Mouse (Mus musculus) kidney, postnatal 4 days (tissue): ENCODE measurements around the gene Arhgap42.

ENCODE experiments used
- DNase-seq, 2 experiments: peaks; one replicate each; pipeline ENCODE4 v3.0.0; 2021; ENCODE audit warnings: mixed read lengths in 2 of 2

Gene Arhgap42

DNA sequence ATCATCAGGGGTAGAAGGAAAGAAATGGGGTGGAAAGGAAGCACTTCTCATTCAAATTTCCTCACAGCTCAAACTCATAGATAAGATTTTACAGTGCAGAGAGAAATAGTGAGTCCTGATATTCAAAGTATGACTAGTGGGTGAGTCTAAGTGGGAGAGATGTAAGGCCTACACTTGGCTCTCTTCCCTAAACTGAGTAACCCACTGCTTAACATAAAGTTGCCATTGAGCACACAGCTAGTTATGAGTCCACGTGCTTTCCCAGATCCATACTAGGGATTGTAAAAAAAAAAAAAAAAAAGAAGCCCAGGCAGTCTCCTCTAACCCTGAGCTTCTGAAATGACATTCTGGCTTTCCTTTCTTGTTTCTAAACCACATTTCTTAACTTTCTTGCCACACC is 96.8 kb downstream of the Arhgap42 start:
- no peak for DNase-seq

DNA sequence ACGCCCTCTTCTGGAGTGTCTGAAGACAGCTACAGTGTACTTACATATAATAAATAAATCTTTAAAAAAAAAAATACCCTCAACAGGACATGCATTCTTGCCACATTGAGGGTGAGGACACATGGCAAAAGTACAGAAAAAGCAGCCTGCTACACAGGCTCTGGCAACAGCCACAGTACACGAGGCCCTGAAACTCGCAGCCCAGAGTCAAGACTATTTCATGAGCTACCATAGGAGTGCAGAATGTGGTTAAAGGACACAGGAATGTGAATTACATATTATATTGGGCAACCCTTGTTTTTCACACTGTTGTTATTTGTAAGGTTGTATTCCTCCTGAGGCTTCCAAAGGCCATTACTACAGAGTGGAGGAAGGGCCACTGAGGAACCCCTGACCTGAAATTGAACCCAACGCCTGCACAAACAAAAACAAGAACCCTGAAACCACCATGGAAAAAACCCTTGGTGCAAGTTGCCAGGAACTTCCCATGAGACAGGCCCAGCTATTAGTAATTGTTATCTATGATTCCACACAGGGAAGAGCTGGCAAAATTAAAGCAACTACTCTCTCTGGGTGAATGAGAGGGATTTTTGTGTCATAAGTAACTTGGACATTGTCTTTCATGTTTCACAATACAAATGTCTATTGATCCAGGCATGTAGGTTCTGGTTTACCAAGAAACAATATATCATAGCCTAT is 109.8 kb downstream of the Arhgap42 start:
- DNase-seq, result no peak

DNA sequence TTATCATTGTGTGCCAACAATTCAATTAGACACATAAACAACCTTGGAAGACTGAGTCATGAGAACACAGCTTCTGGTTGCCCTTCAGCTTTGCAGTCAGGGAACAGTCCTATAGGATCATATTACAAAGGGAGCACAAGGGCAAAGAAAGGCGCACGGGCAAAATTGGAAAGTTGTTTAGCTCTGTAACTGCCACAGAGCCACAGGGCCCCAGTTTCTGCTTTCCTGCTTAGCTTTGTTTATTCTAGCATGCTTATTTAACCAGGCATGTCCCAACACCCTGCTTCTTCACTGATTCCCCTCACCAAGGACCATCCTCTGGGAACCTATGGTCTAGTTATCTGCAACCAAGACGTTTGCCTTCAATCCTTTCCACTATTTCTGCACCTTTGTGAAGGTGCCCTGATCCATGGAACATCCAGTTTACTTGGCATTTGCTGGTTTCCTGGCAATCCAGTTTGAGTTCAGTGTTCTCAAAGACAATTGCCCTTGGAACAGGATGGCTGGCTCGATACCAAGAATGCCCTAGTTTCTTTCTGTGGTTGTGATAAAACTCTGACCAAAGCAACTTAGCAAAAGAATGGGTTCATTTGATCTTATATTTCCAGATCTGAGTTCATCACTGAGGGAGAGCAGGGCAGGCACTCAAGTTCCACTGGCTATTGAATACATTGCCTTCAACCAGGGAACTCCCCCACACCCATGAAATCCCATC is 111.7 kb downstream of the Arhgap42 start:
- peak in 1 of 2 experiments; percentile 21 for DNase-seq

DNA sequence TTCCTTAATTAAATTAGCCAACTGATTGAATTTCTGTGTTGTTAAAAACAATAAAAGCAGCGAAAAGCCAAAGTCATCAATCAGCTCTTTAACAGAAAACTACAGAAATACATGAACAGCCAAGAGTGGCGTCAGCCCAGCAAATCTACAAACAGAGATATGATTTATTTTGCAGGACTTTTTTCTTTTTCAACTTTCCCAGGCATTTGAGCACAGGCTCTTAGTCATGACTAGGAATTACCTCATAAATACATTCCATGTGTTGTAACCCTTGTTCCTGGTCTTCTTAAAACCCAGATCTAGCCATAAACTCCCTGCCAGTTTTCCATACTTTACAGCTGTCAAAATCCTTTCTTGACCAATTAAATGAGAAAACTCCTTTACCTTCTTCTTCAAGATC is 114.7 kb downstream of the Arhgap42 start:
- peak in 1 of 2 experiments; percentile 13 for DNase-seq

DNA sequence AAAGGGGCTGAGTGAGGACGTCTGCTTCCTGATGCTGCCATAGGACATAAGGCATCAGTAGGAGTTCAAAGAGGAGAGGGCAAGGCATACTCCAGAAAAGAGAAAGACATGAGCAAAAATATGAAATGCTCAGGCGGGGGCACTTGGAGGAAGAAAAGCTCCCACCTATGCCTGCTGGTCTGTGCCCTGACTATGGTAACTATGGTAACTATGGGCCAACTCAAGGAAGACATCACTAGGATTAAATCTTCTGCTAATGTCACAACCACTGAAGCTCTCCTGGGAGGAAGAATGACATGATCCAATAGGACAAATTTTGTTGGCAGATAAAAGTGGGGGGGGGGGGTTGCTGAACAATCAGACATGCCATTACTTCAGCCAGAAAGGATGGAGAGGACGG is 124.6 kb downstream of the Arhgap42 start:
- no peak for DNase-seq

DNA sequence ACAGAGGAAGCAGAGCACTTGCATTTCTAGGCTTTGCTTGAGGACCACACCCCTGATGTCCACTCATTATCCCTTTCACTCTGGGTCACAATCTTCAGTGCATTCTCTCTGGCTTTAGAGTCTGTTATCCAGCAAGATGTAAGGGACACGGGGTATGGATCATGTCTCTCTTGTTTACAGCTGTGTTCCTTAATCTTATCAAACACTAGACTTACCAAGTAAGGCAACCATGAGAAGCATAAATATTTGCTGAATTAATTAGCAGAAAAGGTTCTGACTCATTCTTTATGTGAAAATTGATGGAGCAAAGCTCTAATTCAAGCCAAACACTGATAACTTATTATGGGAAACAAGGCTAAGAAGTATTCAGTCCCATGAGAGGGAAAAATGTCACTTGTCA is 125.1 kb downstream of the Arhgap42 start:
- DNase-seq, result no peak

DNA sequence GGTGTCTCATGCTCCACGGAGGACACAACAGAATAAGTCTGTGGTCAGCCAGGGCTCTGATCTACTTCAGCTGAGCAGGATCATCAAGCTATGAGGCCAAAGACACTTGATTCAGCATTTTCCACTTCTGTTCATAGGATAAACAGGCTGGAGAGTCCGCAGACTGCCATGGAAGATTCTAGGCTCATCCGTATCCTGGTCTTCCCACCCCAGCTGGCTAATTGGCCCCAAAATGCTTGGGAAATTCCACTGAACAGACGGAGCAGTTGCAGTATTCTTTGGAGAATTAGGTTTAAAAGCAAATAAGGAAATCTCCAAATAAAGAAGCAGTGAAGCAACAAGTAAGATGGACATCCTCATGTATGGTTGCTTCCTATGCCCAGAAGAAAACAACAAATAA is 126.0 kb downstream of the Arhgap42 start:
- DNase-seq, result no peak

DNA sequence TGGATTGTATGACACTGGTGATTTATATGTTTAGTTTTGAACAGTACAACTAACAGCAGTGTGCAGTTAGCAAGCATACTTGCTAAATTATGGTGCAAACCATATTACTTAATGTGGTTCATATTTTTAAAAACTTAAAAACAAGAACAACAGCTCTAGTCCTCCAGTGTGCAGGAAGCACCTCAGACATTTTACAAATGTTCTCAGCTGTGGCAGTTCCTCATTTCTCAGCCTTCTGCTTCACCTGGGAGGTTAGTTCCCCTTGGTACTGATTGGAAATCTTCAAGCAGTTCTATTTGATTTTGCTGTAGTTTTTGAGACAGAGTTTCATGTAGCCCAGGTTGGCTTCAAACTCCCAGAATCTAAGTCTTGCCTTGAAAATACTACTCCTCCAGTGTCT is 131.2 kb downstream of the Arhgap42 start:
- no peak for DNase-seq

DNA sequence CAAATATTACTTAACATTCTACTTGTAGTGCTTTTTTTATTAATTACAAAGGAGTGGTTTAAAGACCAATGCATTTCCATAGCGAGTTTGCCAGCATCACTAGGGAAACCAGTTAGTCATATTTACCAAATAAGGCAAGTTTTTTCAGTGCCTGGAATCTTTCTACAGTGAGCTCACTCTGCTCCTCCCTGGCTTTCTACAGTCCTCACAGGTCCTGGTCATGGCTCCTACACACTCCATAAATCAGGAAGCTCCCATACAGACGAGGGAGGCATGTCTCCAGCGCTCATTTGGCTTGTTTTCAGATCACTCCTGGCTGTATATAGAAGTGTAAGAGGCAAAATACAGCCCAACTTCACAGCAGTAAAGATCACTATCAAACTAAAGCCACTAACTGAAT is 134.1 kb downstream of the Arhgap42 start:
- no peak for DNase-seq

DNA sequence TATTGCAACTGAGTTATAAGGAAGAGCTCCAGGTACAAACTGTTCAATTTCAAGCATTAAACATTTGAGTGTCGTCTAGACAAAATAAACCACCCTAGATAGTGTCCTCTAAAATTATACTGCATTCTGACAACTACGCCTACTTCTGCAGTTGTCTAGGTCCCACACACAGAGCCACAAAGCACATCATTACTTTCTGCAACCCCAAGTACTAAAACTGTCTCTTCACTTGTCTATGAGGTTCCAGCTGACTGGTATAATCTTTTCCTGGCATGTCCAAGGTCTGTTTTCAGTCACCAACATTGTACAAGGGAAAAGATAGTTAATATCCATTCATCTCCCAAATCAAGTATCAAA is 136.8 kb downstream of the Arhgap42 start:
- DNase-seq, result no peak

DNA sequence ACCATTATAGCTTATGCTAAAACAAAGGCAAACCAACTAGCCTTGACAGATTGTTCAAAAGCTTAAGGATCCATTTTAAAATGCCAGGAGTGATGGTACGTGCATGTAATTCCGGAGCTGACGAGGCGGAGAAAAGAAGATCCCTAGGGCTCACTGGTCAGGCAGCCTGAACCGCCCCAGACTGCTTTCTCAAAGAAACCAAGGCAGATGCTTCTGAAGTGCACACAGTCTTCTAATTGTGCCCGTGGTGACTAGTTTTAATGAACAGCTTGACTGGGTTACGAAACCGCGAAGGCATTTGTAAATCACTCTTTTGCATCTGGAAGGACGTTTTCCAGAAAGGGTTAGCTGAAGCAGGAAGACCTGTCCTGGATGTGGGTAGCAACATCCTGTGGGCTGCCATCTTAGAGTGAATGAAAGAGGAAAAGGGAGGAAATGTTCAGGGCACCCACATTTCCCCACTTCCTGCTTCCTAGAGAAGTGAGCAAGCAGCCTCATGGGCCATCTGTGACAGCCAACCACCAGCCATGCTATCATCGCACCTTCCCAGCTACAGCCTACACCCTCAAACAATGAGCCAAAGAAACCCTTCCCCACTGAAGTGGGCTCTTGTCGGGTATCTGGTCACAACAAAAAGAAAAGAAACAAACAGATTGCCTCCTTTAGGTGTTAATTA is 137.3 kb downstream of the Arhgap42 start:
- DNase-seq, result no peak

DNA sequence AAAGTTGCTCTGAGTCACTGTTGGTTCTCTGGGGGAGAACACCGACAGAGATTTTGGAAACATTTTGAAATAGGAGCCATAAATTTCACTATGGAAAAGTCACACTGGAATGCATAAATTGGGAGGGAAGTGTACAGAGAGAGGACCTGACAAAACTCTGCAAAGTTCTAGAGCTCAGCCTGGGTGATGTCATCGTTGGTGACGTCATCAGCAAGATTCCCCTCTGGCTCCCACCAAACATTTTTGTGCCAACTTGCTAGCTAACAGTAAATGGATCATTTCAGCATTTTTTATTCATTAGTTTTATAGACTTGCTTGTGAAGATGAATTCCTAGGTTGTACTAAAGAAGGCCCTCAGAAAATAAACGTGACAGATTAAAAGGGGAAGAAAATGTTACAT is 137.8 kb downstream of the Arhgap42 start:
- DNase-seq, result no peak

DNA sequence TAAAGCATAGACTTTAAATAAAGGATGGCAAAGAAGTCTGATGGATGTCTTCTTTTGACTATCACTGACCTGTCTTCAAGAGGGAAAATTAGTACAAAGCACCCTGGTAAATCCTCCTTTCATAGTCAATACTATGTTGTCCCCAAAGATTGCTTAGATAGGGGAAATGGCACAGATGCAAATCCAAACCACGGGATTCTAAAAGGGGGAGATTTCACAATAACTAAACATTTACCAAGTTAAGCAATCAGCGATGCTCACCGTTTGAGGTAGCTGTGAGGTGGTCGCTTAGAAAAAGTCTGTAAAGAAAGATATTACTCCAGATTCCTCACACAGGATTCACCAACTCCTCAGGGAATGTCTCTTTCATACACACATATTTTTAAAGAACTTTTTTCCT is 141.1 kb downstream of the Arhgap42 start:
- no peak for DNase-seq

DNA sequence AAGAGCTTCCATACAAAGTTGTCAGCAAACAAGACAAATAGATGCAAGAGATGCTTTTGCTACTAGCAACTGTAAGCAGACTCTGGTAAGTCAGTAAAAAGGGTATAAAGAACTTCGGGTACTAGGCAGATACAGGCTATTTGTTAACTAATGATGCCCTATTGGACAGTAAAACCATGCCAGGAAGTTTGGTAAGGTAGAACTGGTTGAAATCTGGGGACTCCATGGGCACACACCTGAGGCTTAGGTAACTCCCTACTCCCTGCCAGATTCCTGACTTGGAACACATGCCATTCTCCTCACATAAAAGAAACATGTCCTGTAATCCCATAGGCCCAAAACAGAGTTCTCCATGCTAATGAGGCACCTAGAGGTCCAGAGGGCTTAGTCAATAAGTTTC is 142.1 kb downstream of the Arhgap42 start:
- DNase-seq, result no peak

DNA sequence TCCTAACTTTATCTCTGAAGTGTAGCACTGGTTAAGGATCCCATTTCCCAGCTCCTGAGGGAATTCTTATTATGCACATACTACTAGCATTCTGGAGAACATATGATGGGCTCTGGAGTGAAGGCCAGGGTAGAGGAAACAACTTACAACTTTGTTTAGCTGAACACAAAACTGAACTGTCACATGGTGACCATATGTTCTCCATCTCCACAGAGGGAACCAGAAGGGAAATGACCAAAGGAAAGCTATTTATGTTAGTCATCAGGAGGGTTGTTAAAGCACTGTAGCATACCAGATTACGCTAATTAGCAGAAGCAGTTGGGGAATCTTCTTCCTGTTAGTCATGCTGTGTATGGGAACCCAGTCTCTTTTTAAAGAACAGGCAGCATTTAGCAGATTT is 145.8 kb downstream of the Arhgap42 start:
- DNase-seq, result no peak

DNA sequence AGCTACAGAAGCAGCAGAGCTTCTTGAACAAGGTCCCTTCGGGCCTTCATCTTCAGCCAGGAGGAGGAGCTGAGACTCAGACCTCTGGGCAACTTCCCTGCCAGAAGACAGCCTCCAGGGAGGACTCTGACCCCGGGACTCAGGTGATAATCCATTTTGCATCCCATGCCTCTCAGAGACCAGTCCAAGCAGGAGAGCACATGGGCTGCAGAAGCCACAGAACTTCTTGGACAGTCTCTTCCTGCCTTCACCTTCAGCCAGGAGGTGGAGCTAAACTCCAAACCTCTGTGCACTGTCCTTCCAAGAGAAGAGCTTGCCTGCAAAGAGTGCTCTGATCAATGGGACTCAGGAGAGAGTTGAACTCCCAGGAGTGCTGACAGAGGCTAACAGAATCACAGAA is 155.5 kb downstream of the Arhgap42 start:
- peak; percentile 23 to 45 for DNase-seq

DNA sequence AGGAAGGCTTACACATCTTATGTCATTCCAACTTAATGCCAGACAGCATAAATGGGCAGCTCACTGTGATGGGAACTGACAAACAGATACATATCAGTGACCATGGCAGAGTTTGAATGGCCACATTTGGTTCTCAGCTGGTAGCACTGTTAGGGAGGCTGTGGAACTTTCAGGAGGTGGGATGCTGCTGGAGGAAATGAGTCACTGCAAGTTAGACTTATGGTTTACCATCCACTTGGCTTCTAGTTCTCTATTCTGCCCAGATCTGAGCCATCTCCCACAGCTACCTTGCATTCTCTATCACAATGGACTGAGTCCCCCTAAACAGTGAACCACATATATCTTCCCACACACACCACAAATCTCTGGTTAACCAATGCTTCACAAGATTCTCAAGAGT is 186.0 kb downstream of the Arhgap42 start:
- no peak for DNase-seq

DNA sequence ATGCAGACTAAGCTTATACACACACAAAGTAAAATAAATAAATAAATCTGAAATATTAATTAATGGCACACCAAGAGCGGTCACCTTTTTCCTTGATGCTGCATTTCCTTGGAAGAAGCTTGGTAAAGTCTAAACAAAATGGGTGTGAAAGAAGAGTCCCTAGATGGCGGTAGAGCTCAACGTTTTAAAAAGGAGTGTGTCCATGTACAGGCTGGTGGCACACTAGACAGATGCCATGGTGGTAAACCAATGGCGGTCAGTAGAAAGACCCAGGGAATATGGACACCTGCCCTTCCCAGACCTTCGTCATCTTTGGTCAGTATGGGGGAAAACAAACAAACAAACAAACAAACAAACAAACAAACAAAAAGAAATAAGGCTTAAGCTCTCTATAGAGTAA is 187.7 kb downstream of the Arhgap42 start:
- peak; percentile 18 to 38 for DNase-seq

DNA sequence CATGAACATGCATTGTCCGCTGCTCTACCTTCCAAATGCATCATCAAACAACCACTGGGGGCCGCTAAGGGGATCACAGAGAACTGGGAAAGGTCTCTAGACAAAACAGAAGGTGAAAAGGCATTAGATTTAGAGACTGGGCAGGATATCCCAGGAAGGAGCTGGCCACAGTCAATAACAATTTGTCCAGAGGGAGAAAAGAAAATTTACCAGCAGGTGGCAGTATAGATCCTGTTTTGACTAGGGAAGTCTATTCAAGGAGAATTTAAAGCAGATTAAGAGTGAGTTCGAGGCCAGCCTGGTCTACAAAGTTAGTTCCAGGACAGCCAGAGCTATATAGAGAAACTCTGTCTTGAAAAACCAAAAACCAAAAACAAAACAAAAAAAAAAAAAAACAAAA is 189.7 kb downstream of the Arhgap42 start:
- DNase-seq, result peak; percentile 2 to 7

DNA sequence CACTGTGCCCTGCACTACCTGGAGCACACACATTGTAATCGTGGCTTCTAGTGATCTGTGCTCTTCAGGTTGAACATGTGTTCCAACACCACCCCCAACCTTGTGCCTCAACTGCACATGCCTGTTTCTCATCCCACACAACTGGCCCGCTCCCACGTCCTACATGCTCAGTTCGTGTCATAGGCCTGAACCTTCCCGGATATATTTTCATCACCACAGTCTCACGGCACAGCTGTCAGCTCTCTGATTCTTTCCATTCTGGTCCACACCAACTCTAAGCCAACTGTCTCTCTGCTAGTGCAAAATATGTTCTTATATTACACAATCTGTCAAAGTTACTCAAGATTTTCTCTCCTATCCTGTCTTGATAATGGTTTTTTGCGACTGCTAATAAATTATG is 197.9 kb downstream of the Arhgap42 start:
- no peak for DNase-seq

DNA sequence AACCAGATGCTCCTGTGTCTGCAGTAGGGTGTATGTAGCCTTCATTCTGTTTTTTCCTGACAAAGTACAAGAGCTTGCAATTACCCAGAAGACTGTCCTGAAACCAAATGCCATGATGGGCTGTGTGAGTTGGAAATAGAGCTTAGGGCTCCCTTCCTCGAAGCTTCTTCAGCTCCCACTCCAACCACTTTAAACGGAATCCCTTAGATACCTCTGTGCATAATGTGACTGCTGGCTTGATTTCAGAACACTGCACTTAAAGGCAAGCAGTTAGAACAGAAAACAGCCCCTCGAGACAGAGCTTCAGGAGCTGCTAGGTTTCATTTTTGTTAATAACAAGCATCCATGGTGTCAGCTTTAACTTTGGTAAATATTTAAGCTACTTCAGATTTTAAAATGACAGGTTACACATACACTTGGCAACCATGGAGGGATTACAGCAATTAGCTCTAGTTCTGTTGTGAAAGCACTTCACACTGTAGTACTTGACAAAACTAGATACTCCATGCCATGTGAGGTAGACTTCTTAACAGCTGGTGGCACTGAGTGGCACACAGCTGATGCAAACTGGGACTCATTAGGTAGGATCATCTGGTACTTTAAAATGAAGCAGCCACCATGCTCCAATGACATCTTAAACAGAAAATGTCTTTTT is 201.8 kb downstream of the Arhgap42 start:
- DNase-seq, result no peak

DNA sequence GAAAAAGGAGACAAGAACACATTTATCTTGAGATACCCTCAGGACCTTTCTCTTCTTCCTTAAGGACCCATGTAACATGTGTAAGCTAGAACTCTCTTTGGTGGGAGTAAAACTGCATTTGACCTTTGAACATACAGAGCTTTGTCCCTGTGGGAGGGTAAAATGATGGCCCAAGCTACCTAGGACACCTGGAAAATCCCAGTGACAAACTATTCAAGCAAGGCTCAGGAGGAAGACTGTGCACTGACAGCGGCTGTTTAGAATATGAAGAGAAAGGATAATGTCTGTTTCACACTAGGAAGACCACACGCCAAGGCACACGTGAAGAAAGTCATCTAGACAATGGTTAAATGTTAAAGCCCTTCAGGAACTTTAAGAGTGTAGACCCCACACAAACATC is 211.0 kb downstream of the Arhgap42 start:
- no peak for DNase-seq

DNA sequence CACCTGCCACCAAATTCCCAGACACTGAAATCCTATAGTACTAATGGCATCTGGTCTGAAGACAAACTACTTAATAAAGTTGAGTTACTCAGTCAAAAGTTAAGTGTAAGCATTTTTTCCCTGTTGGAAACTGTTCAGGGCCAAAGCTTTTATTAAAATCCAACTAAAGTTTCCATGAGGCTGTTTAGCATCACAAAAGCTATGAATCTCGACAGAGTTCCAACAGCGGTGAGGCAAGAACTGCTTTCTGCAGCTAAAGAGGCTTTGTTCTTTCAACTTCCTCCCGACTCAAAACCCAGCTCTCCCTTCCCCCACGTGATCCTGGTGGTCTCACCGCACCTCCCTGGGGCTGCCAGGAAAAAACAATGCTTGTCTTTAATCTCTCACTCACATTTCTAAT is 211.5 kb downstream of the Arhgap42 start:
- DNase-seq, result no peak

DNA sequence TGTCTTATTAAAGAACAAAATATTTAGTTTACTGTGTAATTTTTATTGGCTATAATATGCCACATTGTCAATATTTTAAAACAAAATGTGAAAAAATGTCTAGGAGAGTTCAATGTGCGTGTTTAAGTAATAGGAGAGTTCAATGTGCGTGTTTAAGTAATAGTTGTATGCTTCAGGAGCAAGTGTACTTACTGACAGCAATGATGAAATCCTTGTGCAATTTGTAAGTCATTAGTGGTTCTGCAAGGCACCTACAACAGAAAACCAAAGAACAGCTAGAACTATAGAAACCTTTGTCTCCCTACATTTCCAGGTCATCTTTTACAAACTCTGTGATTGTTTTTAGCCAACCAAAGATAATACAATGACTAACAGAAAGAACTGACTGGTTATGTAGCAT is 223.8 kb downstream of the Arhgap42 start:
- DNase-seq, result no peak
